Mouse (Mus musculus): ENCODE results near the gene Slc5a5.

GRCm38 (mm10) chr8:70866001-70866520, 26.5 kb downstream of the Slc5a5 start:
- no peak for TF ChIP-seq CTCF (IDR thresholded peaks at IDR 0.05; ENCODE audit: low read depth, low read length)
- TF ChIP-seq POLR2A (IDR thresholded peaks at IDR 0.05; ENCODE audit: borderline replicate concordance, low read depth, low read length): no peak
